In the genomic region with DNA sequence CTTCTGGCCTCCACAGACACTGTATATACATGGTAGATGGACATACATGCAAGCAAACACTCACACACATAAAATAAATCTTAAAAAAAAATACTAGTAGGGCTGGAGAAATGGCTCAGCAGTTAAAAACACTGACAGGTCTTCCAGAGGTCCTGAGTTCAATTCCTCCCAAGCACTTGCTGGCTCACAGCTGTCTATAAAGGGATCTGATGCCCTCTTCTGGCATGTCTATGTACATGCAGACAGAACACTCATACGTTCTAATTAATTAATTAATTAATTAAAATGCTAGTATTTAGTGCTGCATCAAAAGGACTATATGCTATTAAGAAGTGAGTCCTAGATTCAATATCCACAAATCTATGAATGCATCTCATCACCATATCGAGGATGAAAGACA, we compare ENCODE assay signal across 22 mouse cellular contexts.
DNase-seq lines count a peak whose midpoint lies in the region; ATAC-seq and TF ChIP-seq lines count a peak whose summit lies in the region.
"Had no signal": no experiment of that assay in that cellular context is flagged by ENCODE, and none has a peak within 500 bp of the region (broad histone marks: within the 10 kb centered on the region; RNA-seq: fewer than 3 reads in every experiment).

No protein-coding gene starts in this region.

- TF ChIP-seq EP300 in heart, adult 2 months (IDR thresholded peaks at IDR 0.05; ENCODE audit: insufficient read depth, low read depth, low read length), result no peak
- no peak for TF ChIP-seq EP300 in liver, postnatal 0 days (IDR thresholded peaks at IDR 0.05; ENCODE audit: low read depth)
- no peak for TF ChIP-seq EP300 in stomach, postnatal 0 days (optimal IDR thresholded peaks at IDR 0.05)

- intact Hi-C loops in heart, adult 2 months (cut with DNase I), result no loop called here

- H3K79me2 ChIP-seq in heart, adult 2 months (replicated peaks; ENCODE audit: control insufficient read depth, insufficient read depth, low read length), result no peaks in the 10 kb centered on the region

- no peak overlapping the region for H3K9ac ChIP-seq in heart, adult 2 months (ENCODE audit: low read depth, low read length)
- H3K9ac ChIP-seq in liver, postnatal 0 days (replicated peaks), result no peak overlapping the region
- no peak overlapping the region for H3K9ac ChIP-seq in stomach, postnatal 0 days (ENCODE audit: low read length)
- H3K9ac ChIP-seq: embryonic facial prominence, embryonic 13.5 days; heart, embryonic 13.5 days; lung, embryonic 14.5 days had no signal

- H3K4me2 ChIP-seq in liver, postnatal 0 days (ENCODE audit: low read depth, low read length), result no peak overlapping the region
- no peak overlapping the region for H3K4me2 ChIP-seq in stomach, postnatal 0 days (replicated peaks; ENCODE audit: low read depth)
- H3K4me2 ChIP-seq: embryonic facial prominence, embryonic 13.5 days; heart, embryonic 13.5 days; liver, embryonic 11.5 days; lung, embryonic 14.5 days had no signal

- H3K9me3 ChIP-seq in liver, postnatal 0 days (ENCODE audit: low read length), result no peaks in the 10 kb centered on the region
- H3K9me3 ChIP-seq in E14TG2a.4 (ENCODE audit: low read length), result peaks cover 1% of the 10 kb centered on the region; the same call in 1 of the 2 replicates
- no peaks in the 10 kb centered on the region for H3K9me3 ChIP-seq in stomach, postnatal 0 days (ENCODE audit: control insufficient read depth, low read length)
- H3K9me3 ChIP-seq: embryonic facial prominence, embryonic 13.5 days; heart, embryonic 13.5 days had no signal

- DNase-seq in heart, adult 2 months, result no peak
- DNase-seq in heart, adult 11 months, result no peak
- no peak for DNase-seq in liver, postnatal 0 days
- no peak for DNase-seq in liver
- no peak for DNase-seq in stomach, postnatal 0 days (ENCODE audit: low spot score)
- DNase-seq in B cell, adult 2 months, result no peak
- DNase-seq: adrenal gland, adult 8-10 months; cerebellum, adult 18-20 months; cerebellum, postnatal 14 days; gastrocnemius, postnatal 10 days; heart, adult 18-20 months; heart, postnatal 14 days; lung, embryonic 14.5 days; lung, postnatal 4 days had no signal

- no peak for TF ChIP-seq POLR2A in heart, adult 2 months (IDR thresholded peaks at IDR 0.05; ENCODE audit: insufficient read depth, low read depth, low read length)

- WGBS in heart, adult 2 months, result 55% methylated on average over 2 of the region's 2 CpGs
- WGBS in liver, postnatal 0 days (ENCODE audit: insufficient replicate concordance), result 58% methylated on average over 2 of the region's 2 CpGs
- 79% methylated on average over 2 of the region's 2 CpGs for WGBS in stomach, postnatal 0 days

- H3K36me3 ChIP-seq in heart, adult 2 months (ENCODE audit: control insufficient read depth, insufficient read depth, low read length), result no peaks in the 10 kb centered on the region
- H3K36me3 ChIP-seq in liver, postnatal 0 days (replicated peaks; ENCODE audit: insufficient read depth, low read length), result no peaks in the 10 kb centered on the region
- H3K36me3 ChIP-seq in E14TG2a.4 (ENCODE audit: insufficient read depth, low read length), result no peaks in the 10 kb centered on the region
- no peaks in the 10 kb centered on the region for H3K36me3 ChIP-seq in stomach, postnatal 0 days (ENCODE audit: control insufficient read depth, insufficient read depth, low read length)
- H3K36me3 ChIP-seq: embryonic facial prominence, embryonic 13.5 days; heart, embryonic 13.5 days had no signal

- H3K27me3 ChIP-seq in heart, adult 2 months (ENCODE audit: control insufficient read depth, insufficient read depth, low read length), result no peaks in the 10 kb centered on the region
- H3K27me3 ChIP-seq in liver, postnatal 0 days (ENCODE audit: insufficient read depth, low read length), result no peaks in the 10 kb centered on the region
- H3K27me3 ChIP-seq in E14TG2a.4 (ENCODE audit: insufficient read depth, low read length), result no peaks in the 10 kb centered on the region
- H3K27me3 ChIP-seq in stomach, postnatal 0 days (ENCODE audit: control insufficient read depth, insufficient read depth, low read length), result no peaks in the 10 kb centered on the region
- H3K27me3 ChIP-seq: embryonic facial prominence, embryonic 13.5 days; heart, embryonic 13.5 days had no signal

- ATAC-seq in liver, postnatal 0 days, result no peak
- no peak for ATAC-seq in stomach, postnatal 0 days (ENCODE audit: low FRiP score, low TSS enrichment)
- ATAC-seq: forebrain, embryonic 14.5 days; hindbrain, postnatal 0 days; intestine, embryonic 16.5 days had no signal

- H3K27ac ChIP-seq in heart, adult 2 months, result no peak overlapping the region
- no peak overlapping the region for H3K27ac ChIP-seq in liver, postnatal 0 days (ENCODE audit: low read depth)
- H3K27ac ChIP-seq in stomach, postnatal 0 days (replicated peaks), result no peak overlapping the region
- H3K27ac ChIP-seq: embryonic facial prominence, embryonic 13.5 days; heart, embryonic 13.5 days; hindbrain, postnatal 0 days had no signal

- TF ChIP-seq CTCF in heart, adult 2 months (IDR thresholded peaks at IDR 0.05), result peak; percentile 46
- TF ChIP-seq CTCF in liver, postnatal 0 days (IDR thresholded peaks at IDR 0.05; ENCODE audit: low read depth), result peak; percentile 42; the same call in 1 of the 2 replicates
- TF ChIP-seq CTCF in E14TG2a.4 (conservative IDR thresholded peaks at IDR 0.05; ENCODE audit: low read length), result 0 out of 2 replicates have a peak, but pooled peaks have one; percentile 9
- peak; percentile 45 for TF ChIP-seq CTCF in stomach, postnatal 0 days (IDR thresholded peaks at IDR 0.05; ENCODE audit: low read depth)

- H3K4me3 ChIP-seq in heart, adult 2 months, result no peak overlapping the region
- H3K4me3 ChIP-seq in liver, postnatal 0 days (ENCODE audit: low read depth, low read length), result no peak overlapping the region
- H3K4me3 ChIP-seq in E14TG2a.4 (replicated peaks; ENCODE audit: low read length), result no peak overlapping the region
- no peak overlapping the region for H3K4me3 ChIP-seq in stomach, postnatal 0 days (ENCODE audit: low read depth, low read length)
- H3K4me3 ChIP-seq: embryonic facial prominence, embryonic 13.5 days; erythroblast, embryonic 14.5 days; heart, embryonic 13.5 days had no signal

- H3K4me1 ChIP-seq in heart, adult 2 months (ENCODE audit: control insufficient read depth, insufficient read depth, low read length), result no peaks in the 10 kb centered on the region
- H3K4me1 ChIP-seq in liver, postnatal 0 days (ENCODE audit: insufficient read depth), result no peaks in the 10 kb centered on the region
- H3K4me1 ChIP-seq in E14TG2a.4 (replicated peaks; ENCODE audit: low read depth, low read length), result peaks cover 8% of the 10 kb centered on the region
- H3K4me1 ChIP-seq in stomach, postnatal 0 days (replicated peaks; ENCODE audit: control insufficient read depth, insufficient read depth), result no peaks in the 10 kb centered on the region
- H3K4me1 ChIP-seq: embryonic facial prominence, embryonic 13.5 days had no signal
